Mouse (Mus musculus) T-helper 2 cell (primary cell): ENCODE data around the gene Cdc42bpg.
"Not testable (repeated sequence)": the region's sequence is repeated elsewhere in the genome, so short reads cannot be mapped to it uniquely, and the experiment has no call there.

Experiments used
- in situ Hi-C: fragments of 300-600 bp; cut with MboI, MseI; formaldehyde crosslinking; loops from one replicate; pipeline ENCODE4 v1.15.1; 2025; ENCODE audit warnings: high pct_unique_total_duplicates

The Cdc42bpg gene

DNA sequence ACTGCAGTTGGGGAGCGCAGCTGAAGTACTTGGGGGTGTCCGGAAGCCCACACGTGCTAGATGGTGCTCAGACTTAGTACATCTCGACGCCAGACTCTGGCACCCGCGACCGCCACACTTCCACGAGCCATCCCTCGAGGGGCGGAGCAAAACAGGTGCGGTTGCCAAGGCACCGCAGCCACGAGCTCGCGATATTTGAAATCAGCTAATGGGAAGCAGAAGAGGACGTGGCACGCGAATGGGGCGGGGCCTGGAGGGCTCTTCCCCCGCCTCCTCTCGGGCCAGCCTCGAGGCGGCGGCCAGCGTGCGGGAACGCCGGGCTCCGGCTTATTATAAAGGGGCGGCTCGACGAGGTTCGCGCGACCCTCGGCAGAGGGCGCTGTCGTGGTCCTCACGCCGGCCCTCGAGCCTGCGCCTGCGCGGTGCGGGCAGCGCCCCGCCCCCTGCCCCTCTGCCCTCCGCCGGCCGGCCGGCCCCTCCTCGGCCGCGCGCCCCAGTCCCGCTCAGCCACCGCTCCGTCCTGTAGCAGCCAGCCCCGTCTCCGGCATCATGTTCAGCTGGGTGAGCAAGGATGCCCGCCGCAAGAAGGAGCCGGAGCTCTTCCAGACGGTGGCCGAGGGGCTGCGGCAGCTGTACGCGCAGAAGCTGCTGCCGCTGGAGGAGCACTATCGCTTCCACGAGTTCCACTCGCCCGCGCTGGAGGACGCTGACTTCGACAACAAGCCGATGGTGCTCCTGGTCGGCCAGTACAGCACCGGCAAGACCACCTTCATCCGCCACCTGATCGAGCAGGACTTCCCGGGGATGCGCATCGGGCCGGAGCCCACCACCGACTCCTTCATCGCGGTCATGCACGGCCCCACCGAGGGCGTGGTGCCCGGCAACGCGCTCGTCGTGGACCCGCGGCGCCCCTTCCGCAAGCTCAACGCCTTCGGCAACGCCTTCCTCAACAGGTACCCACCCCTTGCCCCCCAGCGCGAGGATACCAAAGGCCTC is 29.5 kb upstream of the Cdc42bpg start, which contains the start of gene Ehd1:
Gene Ehd1, plus strand, starts transcription at position 300 of the 996 bp plus-strand sequence.
- in situ Hi-C loops = no loop called here

DNA sequence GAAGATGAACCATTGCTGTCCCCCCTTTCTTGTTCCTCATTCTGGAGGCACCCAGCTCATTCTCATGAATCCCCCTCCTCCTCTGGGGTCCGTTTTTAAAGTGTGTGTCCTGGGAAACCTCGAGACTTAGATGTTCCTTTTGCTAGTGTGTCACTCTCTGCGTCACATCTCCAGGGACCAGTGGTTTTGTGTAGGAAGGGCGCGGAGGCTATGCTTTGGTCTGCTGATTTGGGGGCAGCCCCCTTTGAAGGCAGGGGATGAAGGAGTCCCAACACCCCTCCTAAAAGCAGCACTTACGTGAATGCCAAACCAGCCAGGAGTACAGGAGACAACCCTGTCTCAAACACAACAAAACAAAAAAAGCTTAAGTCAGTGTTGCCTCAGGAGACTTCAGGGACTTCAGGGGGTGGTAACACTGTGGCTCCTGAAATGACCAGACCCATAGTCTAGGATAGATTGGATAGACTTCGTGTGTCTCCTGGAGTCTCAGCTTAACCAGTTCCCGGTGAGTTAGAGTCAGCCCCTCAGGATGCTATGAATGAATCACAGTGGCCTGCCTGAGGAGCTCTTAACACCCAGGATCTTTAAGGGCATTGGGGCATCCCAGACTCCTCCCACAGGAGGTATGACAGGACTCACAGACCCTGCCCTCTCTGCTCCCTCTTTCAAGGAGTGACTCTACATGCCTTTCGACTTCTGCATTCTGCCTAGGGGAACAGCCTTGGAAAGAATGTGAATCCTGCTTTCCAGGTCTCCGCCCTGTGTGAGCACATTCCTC is 28.4 kb upstream of the Cdc42bpg start:
- in situ Hi-C loops = no loop called here

DNA sequence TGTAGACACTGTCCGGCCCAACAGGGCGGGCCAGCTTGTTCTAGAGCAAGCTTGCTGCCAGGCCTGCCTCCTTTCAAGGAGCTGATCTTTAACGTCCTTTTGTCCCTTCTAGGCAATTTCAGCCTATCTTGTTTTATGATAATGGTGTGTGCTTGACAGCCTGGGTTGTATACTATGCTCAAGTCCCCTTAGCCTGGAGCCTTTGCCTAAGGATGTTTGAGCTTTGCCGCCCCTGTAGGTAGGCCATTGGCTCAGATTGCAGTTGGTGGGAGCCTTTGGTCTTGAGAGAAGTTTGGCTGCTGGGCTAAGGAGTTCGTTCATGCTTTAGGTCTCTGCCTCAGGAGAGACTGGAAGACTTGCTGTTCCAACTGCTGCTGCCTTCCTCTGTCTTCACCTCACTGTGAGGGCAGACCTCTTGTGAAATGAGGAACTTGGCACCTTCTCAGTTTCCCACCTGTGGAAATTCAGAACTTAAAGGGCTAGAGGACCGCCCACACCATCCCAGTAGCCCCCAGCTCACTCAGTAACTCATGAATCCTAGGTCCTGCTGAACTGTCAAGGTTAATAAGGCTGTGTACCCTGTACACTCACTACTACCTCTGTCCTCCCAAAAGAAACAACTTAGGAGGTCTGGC is 27.7 kb upstream of the Cdc42bpg start:
- in situ Hi-C loops = no loop called here

DNA sequence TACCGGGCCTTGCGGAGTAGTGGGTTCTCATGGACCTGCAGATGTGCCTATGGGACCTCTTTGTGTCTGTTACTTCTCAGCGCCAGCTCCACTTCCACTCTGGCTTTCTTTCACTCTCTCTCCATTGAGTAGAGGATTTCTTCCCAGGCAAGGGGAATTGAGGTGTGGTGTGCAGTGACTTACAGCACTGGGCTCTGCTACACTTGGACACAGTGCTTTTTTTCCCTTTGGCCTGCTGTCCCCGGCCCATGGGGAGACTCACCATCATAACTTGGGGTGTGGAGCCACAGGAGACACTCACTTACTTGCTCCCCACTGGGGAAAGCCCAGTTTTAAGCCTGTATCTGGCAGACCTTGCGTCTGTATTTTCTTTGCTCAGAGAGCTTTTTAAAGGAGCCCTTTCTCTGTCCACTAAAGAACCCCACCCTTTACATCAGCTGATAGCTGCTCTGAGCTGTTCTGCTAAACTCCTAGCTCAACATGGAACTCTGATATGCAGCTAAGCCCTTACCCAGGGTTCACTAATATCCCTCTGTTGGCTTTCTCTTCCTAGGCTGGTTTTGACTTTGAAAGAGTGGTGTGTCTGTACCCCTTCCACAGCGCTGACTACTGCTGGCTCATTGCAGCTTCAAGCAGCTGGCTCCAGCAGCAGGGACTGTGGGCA is 26.6 kb upstream of the Cdc42bpg start:
- in situ Hi-C loops = no loop called here

DNA sequence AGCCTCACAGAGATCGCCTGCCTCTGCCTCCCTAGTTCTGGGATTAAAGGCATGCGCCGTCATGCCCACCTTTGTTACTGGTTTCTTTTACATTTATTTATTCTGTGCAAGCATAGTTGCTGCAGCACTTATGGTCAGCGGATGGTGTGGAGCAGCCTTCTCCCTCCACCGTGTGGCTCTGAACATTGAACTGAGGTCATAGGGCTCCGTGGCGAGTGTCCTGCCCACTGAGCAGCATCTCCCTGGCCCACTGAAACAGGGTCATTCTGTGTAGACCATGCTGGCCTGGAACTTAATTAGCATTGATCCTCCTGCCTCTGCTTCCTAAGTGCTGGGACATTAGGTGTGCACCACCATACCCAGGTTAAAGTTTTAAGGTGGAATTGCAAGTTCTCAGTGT is 25.7 kb upstream of the Cdc42bpg start:
- in situ Hi-C loops = no loop called here

DNA sequence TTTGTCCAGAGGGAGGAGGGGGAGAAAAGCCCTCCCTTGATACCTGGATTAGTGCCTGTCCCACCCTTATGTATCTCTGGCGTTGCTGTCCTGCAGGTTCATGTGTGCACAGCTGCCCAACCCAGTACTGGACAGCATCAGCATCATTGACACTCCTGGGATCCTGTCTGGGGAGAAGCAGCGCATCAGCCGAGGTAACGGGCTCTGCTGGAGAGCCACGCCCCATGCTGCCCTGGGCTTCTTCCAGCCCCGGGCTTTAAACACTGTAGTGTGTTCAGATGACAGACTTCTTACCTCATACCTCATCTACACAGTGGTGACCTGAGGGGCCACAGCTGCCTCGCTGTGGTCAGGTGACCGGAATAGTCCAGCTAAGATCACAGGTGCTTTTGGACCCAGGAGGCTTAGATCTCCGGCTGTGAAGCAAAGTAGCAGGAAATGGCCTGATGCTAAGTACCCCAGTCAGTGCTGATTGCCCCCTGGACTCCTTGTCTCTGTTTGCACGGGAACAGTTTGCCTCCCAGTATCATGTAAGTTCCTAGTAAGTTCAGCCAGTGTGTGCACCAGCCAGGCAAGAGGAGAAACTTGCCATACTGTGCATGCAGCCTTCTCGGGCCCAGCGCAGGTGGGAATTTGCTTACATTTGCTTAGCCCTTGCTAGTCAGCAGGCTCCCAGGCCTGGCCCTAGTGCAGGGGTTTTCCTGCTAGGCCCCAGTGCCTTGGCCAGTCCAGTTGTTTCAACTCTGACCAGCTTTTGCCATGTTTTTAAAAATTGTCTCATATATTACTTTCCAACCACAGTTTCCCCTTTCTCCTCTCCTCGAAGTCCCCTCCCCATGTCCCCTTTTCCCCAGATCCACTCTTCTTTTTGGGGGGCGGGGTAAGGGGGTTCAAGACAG is 24.9 kb upstream of the Cdc42bpg start:
- in situ Hi-C loops = no loop called here

DNA sequence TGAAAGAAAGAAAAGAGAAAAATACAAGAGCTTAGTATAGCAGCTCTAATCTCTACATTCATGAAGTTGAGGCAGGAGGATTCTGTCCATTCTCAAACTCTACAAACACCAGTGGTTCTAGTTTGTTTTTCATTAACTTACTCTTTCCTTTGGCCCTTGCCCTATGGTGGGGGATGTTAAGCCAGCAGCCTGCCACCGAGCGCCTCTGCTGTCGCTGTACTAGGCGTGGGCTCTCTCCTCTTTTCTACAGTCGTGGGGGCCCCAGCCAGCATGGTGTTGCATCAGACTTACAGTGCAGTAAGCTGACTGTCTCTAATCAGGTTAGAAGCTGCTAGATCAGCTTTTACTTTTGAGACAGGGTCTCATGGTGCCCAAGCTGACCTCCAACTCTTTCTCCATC is 23.3 kb upstream of the Cdc42bpg start:
- in situ Hi-C loops = no loop called here

DNA sequence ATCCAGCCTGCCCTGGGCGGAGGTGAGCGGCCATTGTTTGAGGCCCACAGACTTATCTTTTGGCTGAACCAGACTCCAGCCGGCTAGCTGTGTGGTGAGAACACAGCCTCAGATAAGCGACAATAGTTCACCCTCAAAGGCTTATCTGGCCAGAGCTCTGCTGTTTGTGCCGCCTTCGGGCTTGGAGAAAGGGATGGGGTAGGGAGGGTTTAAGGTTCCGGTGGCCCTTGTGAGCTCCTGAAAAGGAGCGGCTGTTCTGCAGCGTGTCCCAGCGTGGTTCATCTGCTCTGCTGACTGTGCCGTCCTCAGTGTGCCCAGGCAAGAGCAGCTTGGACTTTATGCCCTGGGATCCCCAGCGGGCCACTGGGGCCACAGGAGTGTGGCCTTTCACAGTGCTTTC is 21.8 kb upstream of the Cdc42bpg start:
- in situ Hi-C loops = no loop called here

DNA sequence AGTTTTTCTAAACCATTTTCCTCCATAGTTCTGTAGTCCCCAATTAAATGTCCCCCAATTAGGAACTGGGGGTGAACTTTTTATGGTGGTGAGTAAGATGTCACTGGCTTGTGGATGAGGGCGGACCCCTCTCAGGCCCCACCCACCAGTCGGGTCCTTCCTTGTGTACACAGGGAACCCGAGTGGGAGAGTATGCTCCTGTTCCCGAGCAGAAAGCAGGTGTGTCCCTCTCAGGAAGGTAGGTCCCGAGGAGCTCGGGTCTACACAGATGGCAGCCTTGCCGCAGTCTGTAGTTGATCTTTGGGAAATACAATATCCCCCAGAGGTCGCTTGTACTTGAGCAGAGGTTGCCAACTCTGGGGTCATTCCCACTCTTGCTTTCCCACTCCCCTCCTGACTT is 21.0 kb upstream of the Cdc42bpg start:
- in situ Hi-C loops = no loop called here

DNA sequence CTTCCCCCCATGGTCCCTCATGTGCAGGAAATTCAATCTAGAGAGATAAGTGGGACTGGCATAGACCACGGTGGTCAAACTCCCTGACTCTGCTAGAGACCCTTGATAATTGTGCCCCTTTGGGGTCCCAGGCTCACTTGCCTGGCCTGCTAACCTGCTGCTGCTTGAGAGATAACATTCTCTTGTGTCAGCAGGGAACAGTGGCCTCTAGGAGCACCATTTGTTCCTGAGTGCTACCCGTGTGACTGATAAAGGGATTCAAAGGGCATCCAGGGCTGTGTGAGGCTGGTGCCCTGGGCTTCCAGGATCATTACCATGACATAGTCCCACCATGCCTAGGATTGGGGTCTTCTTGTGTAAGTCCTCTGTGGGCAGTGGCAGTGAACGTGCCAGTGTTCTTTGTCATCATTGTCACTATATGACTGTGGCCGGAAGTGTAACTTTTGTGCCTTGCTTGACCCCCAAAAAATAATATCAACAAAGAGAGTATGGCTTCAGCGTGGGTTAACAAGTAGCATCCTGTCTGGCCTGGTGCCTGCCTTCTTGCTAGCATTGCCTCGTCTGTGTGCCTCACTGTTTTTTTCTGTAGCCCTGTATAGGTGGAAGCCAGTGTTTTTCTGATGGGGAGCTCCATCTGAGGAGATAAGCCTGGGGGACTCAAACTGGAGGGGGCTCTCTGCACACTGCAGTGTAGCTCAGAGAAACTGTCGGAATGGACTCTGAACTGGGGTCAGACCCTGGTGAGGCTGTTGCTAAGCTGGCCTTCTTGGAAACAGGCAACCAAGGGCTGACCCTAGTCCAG is 20.4 kb upstream of the Cdc42bpg start:
- in situ Hi-C loops = no loop called here

DNA sequence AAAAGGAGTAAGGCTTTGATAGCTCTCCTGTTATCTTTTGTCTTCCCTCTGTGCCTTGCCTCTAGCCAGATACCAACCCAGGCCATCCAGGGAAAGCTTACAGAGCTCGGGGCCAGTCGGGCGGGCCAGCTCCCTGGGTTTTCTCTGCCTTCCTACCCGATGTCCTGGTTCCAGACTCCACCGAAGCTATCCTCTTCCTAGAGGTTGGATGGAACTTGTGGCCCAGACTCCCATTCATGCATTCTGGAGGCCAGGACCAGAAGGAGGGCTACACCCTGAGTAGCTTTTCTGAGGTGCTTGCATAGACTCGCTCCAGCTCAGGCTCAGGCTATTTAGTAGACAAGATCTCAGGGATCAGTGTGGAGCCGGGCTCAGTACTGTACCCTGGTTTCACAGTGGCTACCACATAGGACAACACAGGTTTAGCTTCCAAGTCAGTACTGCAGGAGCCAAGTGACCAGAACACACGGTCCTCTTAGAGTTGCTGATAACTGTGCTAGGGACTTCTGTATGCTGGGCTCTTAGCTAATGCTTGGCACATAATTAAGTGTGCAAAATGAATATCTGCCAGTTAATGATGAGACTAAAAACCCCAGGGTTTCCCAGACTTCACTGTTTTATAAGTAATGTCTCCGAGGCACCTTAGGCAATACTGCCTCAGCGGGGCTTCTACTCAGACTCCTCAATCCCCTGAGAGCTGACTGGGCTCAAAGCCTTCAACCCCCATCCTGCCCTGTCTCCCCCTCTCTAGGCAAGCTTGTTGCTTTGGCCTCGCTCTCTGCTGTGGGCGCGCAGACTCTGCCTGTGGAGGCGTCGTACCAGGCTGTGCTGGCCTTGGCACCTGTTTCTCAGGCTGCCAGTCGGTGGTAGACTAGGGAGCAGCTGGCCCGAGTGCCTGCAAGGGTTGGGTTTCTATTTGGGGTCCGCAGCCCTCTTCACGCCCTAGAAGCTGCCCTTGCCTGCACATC is 19.5 kb upstream of the Cdc42bpg start:
- in situ Hi-C loops = no loop called here

DNA sequence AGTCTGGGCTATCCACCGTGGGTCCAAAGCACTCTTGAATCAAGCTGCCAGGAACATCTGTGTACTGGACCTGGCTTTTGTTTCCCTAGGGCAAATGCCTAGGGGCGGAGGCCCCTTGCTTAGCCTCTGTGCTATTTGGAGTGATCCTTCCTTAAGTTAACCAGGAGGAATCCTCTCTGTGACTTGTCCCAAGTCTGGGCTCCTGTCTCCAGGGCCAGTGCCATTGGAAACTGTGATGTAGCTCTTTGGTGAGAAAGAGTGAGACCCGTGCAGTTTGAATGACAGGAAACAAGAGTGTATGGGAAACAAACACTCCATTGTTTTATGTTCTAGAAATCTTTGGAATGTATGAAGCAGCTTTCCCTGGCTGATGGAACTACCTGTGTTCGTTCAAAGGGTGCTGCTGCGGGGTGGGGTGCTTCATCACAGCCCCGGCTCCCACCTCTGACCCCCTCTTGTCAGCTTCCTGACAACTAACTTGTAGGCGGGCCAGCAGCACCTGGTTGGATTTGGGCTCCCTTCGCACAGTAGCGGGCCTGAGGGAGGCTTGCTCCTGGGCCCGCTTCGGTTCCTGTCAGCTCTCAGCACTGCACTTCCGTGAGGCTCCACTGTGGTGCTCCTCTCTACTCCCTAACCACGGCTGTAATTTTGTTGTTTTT is 17.9 kb upstream of the Cdc42bpg start:
- in situ Hi-C loops = no loop called here

DNA sequence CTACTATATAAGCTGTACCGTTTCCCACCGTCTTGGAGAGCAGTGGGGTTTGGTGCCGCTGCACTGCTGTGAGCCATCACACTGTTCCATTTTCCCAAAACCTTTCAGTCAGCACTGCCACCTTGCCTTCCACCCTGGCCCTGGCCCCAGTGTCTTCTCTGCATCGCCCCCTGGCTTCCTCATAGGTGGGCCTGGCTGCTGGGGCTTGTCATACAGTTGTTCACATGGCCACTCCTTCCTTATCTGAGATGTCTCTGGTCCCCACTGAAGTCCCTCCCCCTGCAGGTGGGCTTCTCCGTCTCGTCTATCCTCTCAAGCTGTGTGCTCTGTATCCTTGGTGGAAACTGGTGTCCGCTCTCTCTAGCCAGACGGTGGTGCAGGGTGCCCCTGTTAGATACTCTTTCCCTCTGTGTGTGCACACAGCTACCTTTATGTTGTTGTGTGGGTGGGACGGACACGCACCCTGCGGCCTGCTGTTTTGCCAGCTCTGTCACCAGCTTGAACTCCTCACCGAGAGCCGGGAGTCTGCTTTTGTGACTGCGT is 16.5 kb upstream of the Cdc42bpg start:
- in situ Hi-C loops = no loop called here

DNA sequence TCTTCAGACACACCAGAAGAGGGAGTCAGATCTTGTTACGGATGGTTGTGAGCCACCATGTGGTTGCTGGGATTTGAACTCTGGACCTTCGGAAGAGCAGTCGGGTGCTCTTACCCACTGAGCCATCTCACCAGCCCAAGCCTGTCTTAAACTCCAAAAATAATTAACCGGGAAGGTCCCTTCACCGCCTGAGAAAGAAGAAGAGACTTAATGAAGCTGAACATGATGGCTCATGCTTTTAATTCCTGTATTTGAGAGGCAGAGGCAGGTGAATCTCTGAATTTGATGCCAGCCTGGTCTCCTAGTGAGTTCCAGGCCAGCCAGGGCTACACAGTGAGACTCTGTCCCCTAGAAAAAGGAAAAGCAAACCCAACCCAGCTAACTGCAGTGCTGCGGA is 15.5 kb upstream of the Cdc42bpg start:
- in situ Hi-C loops = not testable (repeated sequence)

DNA sequence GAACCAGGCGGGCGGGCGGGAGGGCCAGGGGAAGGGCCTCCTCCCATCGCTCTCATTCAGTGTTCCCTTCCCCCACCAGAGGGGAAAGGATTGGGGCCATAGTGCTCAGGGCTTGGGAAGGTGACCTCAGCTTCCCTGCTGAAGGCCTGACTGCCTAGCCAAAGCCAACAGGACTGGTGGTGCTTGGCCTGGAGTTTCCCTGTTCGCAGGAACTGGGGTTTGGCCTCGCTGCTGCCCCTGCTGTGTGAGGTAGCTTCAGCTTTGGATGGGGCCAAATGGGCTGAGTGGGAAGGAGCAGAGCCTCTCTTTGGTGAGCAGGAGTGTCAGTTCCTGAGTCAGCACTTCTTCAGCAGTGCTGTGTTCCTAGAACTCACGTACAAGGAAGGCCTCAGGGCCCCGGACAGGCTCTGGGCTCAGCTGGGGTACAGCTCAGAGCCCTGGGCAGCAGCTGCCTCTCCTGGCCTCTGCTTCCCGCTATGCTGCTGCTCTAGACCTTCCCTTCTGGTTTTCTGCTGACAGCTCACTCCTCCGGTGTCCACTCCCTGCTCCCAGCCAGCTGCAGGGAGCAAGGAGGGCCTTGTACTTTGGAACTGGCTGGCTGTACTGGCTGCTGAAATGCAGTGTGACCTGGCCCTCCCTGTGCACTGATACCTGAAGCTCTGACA is 15.0 kb upstream of the Cdc42bpg start:
- in situ Hi-C loops = no loop called here

DNA sequence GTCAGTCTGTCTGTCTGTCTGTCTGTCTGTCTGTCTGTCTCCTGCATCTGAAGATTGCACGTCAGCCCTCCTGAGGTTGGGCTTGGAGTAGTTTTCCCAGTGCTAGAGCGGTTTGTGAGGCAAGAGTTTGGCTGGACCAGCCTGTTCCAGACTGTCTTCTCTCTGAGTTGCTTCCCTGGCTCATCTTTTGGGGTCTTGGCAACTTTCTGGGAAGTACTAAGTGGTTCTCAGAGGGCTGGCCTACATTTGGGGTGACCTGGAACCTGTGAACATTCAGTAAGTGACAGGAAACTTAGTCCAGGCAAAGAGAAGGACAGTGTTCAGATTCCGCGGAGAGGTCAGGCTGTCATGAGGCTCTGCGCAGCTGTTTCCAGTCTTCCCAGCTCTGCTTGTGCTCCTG is 14.0 kb upstream of the Cdc42bpg start:
- in situ Hi-C loops = no loop called here

DNA sequence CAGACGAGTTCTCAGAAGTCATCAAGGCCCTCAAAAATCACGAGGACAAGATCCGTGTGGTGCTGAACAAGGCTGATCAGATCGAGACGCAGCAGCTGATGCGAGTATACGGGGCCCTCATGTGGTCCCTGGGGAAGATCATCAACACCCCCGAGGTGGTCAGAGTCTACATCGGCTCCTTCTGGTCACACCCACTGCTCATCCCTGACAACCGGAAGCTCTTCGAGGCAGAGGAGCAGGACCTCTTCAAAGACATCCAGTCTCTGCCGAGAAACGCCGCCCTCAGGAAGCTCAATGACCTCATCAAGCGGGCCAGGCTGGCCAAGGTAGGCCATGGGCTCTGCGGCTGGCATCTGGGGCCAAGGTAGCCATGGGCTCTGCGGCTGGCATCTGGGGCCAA is 12.0 kb upstream of the Cdc42bpg start:
- in situ Hi-C loops = no loop called here
